Mouse (Mus musculus): ENCODE data around the gene Gm37240.

- TF ChIP-seq ZC3H11A (IDR thresholded peaks at IDR 0.05; ENCODE audit: borderline replicate concordance, low read depth, low read length) (no peak), ZNF384 (IDR thresholded peaks at IDR 0.05; ENCODE audit: low read depth, low read length) (no peak), MAFK (IDR thresholded peaks at IDR 0.05; ENCODE audit: insufficient read depth, low read depth, low read length) (no peak), CHD2 (IDR thresholded peaks at IDR 0.05; ENCODE audit: low read depth, low read length) (no peak)
Observed at GRCm38 (mm10) chr3:85214926-85215325, 672.4 kb downstream of the Gm37240 start.

Data from ES-E14 (cell line).